Mouse (Mus musculus) ZHBTc4 (cell line): ENCODE measurements around the gene Barx2.

Experiments used
- DNase-seq: peaks from one replicate; pipeline ENCODE4 v3.0.0-alpha.2; 2011; ENCODE audit warnings: low read depth, low spot score

The Barx2 gene

GRCm38 (mm10) chr9:31808753-31809152 lies 104.5 kb downstream of the Barx2 start:
- peak; percentile 44 for DNase-seq

- no peak for DNase-seq
Measured at GRCm38 (mm10) chr9:31802641-31803040, 110.6 kb downstream of the Barx2 start.
